Mouse (Mus musculus) embryonic fibroblast, embryonic 13.5 days (primary cell): Measurements from ENCODE around the gene Hadh. TPM values are rescaled to one million over a fixed set of nuclear protein-coding genes. Genes with fewer than 3 reads are reported as not detected.

Experiments used
- H3K27ac ChIP-seq: 2 replicates; pipeline ENCODE4 v1.5.1; 2012; ENCODE audit warnings: low read length, control low read depth, inconsistent platforms; ENCODE audit not compliant: insufficient read depth
- H3K4me1 ChIP-seq: 2 replicates; pipeline ENCODE4 v1.6.1; 2011; ENCODE audit warnings: low read length; ENCODE audit not compliant: control insufficient read depth, insufficient read depth
- H3K4me3 ChIP-seq: 2 replicates; pipeline ENCODE4 v1.5.1; 2011; ENCODE audit warnings: mild to moderate bottlenecking, control low read depth, low read length; ENCODE audit not compliant: insufficient read depth
- CTCF ChIP-seq: IDR thresholded peaks from 2 replicates; pipeline ENCODE4 v1.5.1; 2011; ENCODE audit warnings: mild to moderate bottlenecking, control low read depth, low read length, moderate library complexity, borderline replicate concordance; ENCODE audit not compliant: insufficient read depth
- POLR2A ChIP-seq: IDR thresholded peaks from 2 replicates; pipeline ENCODE4 v1.6.1; 2011; ENCODE audit warnings: low read depth, mild to moderate bottlenecking, control low read depth, low read length, moderate library complexity
- polyA plus RNA-seq: library from polyadenylated mRNA; stranded (reverse); fragments of >200 nt; gene quantifications from 2 replicates; pipeline ENCODE4 v1.2.4, GENCODE M21; 2011; ENCODE audit warnings: low read depth; ENCODE audit not compliant: missing spikeins, insufficient read length

The Hadh gene
- polyA plus RNA-seq, 1 experiment, result 69.1 TPM

- TF ChIP-seq POLR2A (no peak), CTCF (no peak)
- Histone ChIP-seq H3K4me3 (no peak overlapping the region), H3K27ac (no peak overlapping the region), H3K4me1 (no peaks in the 10 kb centered on the region)
Measured at GRCm38 (mm10) chr3:131202311-131202710, 69.6 kb downstream of the Hadh start.

- Histone ChIP-seq H3K4me1 (no peaks in the 10 kb centered on the region; the same call in 1 of the 2 replicates), H3K4me3 (no peak overlapping the region), H3K27ac (no peak overlapping the region)
- no peak for TF ChIP-seq POLR2A
Measured at GRCm38 (mm10) chr3:131199590-131200288, 72.2 kb downstream of the Hadh start.

DNA sequence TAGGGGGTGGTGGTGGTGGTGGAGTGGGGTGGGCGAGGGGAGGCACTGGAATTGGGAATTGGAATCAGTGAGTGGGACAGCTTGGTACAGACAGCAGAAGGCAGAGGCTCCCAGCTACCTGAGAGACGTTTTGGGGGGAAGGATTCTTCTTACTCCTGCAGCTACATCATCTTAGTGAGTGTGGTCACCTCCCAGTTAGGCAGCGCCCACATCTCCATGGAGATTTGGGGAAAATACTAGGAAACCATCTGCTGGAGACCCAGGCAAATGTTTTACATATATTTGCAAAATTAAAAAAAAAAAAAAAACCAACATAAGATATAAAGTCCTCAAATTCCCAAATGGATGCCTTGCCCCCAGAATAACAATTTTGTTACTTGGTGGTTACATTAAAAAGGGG is 72.9 kb downstream of the Hadh start:
- Histone ChIP-seq H3K4me3 (no peak overlapping the region), H3K4me1 (no peaks in the 10 kb centered on the region; the same call in 1 of the 2 replicates), H3K27ac (no peak overlapping the region)
- TF ChIP-seq POLR2A, result no peak
- TF ChIP-seq CTCF, result no peak

DNA sequence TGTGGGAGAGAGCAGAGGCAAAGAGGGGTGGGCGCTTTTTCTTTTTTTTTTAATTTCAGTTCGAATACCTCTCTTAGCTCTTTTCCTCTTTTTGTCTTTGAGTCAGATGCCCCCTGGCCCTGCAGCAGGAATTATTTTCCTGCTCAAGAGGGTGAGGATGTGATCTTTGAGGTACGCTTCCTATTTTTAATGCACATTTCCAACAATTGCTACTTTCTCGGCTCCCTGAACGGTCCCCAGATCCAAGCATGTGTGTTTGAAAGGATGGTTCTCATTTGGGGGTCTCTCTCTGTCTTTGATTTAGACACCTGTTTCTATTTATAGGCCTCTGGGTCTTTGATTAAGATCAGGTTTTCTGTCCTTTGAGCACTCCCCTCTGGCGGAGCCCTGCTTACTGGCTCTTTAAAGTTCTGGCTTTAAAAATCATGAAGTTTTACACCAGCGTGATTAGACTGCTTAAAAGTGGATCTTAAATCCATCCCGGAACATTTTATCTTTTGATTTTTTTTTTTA is 75.3 kb downstream of the Hadh start:
- Histone ChIP-seq H3K4me1 (no peaks in the 10 kb centered on the region; the same call in 1 of the 2 replicates), H3K27ac (no peak overlapping the region), H3K4me3 (no peak overlapping the region)
- TF ChIP-seq CTCF, result no peak

- no peak overlapping the region for H3K27ac ChIP-seq
- no peaks in the 10 kb centered on the region; the same call in 1 of the 2 replicates for H3K4me1 ChIP-seq
- H3K4me3 ChIP-seq, result no peak overlapping the region
- TF ChIP-seq POLR2A, result no peak
- no peak for TF ChIP-seq CTCF
Measured at GRCm38 (mm10) chr3:131196050-131196449, 75.9 kb downstream of the Hadh start.

DNA sequence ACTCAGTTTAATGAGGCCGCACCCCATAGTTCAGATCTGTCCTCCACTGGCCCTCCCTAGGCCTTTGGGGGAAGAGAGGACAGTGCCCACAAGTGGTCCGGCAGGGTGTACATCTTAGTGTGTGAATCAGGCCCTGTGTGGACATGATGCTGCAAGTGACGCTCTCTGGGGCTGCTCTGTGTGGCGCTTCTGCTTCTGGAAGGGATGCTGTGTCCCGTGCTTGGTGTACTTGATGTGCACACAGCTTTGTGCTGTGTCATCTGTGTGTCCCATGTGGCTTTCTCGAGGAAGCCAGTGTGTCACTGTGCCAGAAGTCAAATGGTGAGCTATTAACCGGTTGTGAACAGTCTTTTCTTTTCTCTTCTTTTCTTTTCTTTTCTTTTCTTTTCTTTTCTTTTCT is 80.4 kb downstream of the Hadh start:
- no peak overlapping the region for H3K4me3 ChIP-seq
- no peak overlapping the region for H3K27ac ChIP-seq
- H3K4me1 ChIP-seq, result no peaks in the 10 kb centered on the region; the same call in 1 of the 2 replicates
- no peak for TF ChIP-seq CTCF
- no peak for TF ChIP-seq POLR2A

DNA sequence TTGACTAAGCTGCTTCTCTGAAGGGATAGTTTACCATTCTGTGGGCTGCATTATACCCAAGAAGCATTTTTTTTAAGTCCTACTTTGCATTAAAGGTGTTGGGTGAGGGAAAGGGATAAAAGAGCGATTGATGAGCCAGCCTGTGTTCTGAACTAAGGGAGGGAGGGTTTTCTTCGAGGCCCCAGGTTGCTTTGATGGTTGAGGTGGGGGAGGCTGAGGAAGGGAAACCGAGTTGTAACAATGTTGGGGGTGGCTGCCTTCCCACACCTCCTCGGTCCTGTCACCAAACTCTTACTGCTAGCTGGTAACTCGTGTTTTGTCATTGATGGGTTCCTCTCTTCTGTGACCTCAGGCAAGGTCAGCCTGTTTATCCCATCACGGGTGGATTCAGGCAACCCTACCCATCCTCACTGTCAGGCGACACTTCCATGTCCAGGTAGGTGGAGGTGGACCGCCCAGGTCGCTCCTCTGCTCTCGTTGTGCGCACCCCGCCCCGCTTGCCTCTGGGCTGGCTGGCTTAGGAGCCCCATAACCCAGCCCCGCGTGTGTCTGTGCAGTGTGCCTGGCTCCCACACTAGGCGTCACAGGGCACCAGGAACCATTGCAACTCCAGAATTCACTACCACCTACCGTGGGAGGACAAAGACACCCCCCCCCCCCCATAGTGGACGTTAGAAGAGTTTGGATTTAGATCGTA is 81.1 kb downstream of the Hadh start:
- Histone ChIP-seq H3K4me1 (no peaks in the 10 kb centered on the region), H3K27ac (no peak overlapping the region), H3K4me3 (no peak overlapping the region)
- TF ChIP-seq POLR2A, result no peak
- no peak for TF ChIP-seq CTCF

GRCm38 (mm10) chr3:131190239-131190638 is 81.7 kb downstream of the Hadh start:
- no peak overlapping the region for H3K27ac ChIP-seq
- H3K4me3 ChIP-seq, result no peak overlapping the region
- no peaks in the 10 kb centered on the region for H3K4me1 ChIP-seq
- TF ChIP-seq POLR2A, result no peak
- TF ChIP-seq CTCF, result no peak

- Histone ChIP-seq H3K4me1 (no peaks in the 10 kb centered on the region), H3K4me3 (no peak overlapping the region), H3K27ac (no peak overlapping the region)
- no peak for TF ChIP-seq POLR2A
- TF ChIP-seq CTCF, result no peak
Measured at GRCm38 (mm10) chr3:131186193-131186592, 85.7 kb downstream of the Hadh start.

Other genes with a start within 250 kb of the Hadh start
- gene Lef1, start 161.6 kb downstream of the Hadh start, polyA plus RNA-seq, result 1.7 and 2.0 TPM in 2 replicates
- 2.5 and 3.0 TPM in 2 replicates for gene Cyp2u1, start 31.1 kb upstream of the Hadh start, polyA plus RNA-seq
- 11.9 and 19.4 TPM in 2 replicates for gene Sgms2, start 219.3 kb upstream of the Hadh start, polyA plus RNA-seq